Mouse (Mus musculus) left cerebral cortex, adult 18-20 months (tissue): Measurements from ENCODE around the gene Cubn. TPM values are rescaled to one million over a fixed set of nuclear protein-coding genes. Genes with fewer than 3 reads are reported as not detected.

Experiments used
- DNase-seq, 2 experiments: peaks; one replicate each; pipeline ENCODE4 v3.0.0; 2021 to 2022; ENCODE audit warnings: low spot score in 2 of 2, mixed read lengths in 1 of 2
- long read RNA-seq, 2 experiments: library from polyadenylated mRNA; stranded (forward); transcript quantifications; one replicate each; pipeline ENCODE4 v2.0.0; 2021
- total RNA-seq, 2 experiments: library from RNA; stranded (reverse); gene quantifications; 2 replicates each; pipeline ENCODE4 v1.2.3; 2021

The Cubn gene
- under 1 TPM; 0.35 to 0.42 TPM for total RNA-seq
- long read RNA-seq, experiment 1 = 0 reads
- long read RNA-seq, experiment 2 = 0 reads

DNA sequence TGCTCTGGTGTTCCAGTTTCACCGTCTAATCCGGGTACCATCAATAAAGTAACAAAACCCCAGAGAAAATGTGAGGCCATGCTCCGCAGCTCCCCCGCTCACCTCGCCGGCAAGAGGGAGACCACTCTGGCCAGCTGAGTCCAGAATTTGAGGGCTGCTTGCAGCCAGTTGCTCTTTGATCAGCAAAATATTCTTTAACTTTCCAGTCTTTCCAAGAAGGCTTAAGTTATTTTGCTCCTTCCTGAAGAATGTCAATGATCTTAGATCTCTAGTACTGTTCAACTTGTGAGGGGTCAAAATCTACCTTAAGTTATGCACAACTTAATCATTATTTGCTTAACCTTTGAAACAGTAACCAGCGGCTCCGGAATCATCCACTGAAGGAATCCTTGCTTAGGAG lies at the start of gene Cubn:
Gene Cubn (minus strand): TSS at position 80 of the 400 bp plus-strand sequence.
- DNase-seq = no peak

DNA sequence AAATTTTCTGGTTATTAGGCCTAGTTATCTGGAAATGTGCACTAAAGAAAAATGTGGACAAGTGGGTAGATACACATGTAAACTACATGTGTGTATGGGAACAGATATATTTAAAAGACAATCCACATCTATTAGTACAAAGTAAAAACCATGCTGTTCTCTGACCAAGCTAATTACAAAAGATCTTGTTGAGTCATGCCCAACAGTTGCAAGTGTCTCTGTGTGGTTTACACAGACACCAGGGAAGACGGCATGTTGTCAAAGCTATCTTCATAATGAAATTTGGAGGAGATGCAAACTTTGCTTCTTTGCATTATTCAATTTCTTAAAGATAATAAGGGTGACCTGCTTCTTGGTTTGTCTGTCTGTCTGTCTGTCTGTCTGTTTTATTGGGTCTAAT lies 48.2 kb upstream of the Cubn start:
- no peak for DNase-seq

DNA sequence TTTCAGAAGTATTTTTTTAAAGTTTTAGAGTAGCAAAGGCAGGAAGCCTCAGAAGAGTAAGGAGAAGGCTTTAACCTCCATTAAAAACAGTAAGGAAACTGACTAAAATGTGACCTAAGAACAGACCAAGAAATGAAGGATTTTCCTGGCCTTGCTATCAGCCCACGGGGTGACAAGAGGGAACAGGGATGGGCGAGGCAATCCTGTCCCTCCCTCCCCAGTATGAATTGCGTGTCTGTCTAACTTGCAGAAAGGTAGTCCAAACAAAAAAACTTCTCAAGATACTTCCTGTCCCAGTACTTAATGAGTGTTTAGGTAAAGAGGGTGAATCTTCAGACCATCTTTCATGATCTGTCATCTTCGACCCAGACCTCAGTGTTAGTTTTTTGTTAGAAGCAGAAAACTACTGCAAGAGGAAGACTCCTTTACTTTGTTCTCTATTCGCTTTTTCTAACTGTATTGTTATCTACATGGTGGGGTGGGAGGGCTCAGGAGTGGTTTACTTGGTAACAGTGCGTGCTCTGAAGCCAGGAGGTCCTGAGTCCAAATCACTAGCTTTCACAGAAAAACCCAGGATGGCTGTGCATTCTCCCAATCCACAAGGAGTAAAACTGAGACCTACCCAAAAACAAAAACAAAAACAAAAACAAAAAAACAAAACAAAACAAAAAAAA lies 47.2 kb upstream of the Cubn start:
- no peak for DNase-seq

DNA sequence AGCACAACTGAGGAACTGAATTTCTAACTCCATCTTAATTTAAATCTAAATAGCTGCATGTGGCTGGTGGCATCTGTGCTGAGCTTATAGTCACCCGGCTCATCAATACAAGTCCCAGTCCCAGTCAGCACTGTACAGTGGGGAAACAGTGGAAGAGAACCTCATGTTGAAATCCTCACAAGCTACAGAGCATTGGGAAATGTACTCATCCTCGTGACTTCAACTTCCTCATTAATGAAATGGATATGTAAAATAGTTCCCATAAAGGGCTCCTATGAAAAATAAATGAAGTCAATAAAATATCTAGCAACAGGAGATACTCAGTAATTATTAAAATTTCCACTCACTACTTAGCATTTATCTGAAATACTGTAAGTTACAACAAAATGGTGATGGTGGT lies 46.6 kb upstream of the Cubn start:
- DNase-seq = no peak

DNA sequence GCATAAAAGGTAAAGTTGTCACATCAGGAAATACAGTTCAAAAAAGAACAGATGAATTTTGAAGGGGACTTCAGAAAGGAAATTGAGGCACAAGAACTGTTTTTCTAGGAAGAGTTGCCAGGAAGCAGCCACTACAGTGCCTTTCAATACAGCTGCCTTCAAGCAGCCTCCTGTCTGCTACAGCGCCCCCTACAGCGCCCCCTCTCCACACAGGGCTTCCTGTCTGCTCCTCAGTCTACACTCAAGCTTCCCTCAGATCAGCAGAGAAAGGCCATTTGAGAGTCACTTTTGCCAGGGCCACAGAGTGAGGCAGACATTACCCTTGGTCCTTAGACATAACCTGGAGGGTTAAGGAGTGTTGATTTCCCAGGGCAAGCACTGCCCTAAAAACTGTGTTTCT lies 46.1 kb upstream of the Cubn start:
- no peak for DNase-seq

DNA sequence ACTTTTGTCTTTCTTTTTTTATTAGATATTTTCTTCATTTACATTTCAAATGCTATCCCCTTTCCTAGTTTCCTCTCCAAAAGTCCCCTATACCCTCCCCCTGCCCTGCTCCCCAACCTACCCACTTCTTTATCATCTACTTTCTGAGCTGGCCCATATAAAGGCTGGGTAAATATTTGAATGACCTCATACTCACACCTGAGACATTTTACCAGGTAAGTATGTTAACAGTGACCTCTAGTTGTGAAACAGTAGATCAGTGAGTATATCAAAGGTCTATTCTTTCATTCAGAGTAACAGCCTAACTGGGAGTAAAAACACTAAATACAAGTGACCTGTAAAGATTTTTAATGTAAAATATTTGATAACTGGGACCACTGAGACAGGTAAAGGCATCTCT lies 45.1 kb upstream of the Cubn start:
- DNase-seq = no peak

DNA sequence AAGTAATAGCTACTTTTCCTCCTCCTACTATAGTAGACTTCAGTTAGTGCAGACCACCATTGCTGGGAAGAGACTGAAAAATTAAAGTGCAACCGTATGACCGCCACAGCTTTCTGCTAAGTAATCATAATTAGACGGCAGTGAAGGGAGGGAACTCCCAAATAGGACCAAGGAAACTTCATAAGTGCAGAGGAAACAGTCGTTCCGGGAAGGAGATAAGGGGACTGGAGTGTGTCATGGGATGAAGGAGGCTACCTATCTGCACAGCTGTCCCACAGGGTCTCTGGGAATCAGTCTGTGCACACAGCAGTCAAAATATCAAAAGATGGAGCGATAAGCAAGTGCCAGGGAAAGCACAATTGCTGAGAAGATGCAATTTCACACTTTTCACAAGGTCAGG lies 39.0 kb upstream of the Cubn start:
- no peak for DNase-seq

DNA sequence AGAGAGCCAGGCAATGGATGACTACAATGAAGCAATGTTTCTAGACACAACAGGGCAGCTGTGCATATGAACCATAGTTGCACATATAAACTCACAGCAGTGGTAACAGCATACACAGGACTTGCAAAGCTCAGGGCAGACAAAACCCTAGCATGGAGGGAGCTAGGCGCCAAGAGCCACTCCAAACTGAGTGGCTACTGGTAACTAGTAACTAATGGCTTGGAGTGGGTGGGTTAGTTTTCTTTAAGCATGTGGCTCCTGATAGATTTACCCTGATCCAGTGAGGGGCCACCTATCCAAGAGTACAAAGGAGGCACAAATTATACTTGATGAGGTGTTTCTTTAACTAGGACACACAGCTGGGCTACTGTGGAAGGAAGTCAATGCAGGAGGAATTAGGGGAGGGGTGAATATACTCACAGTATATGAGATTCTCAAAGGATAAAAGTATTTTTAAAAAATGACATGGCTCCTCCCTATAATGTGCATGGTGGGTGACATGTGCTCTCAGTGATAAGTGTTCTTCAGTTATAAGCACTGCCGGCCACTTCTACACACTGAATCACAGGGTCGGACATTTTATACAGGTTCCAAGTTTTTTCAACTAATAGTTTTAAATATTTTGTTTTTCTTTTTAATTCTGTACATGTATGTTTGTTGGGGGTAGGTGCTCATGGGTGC lies 37.8 kb upstream of the Cubn start:
- no peak for DNase-seq

DNA sequence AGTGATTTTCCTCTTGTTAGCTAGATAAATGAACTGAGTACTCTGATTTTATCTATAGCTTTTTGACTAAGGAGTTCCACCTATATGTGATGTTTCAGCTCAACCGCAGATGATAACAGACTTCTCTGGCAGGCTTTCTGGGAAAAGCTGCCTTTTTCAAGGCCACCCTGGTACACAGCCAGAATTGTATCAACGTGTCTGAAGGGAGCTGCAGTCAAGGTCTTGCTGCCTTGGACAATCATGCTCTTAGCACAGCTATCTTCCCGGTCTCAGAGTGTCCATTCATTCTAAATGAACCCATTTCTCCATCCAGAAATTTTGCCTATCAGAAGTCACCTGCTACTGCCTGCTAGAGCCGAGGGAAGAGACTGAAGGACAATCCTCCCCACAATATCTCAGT lies 35.9 kb upstream of the Cubn start:
- DNase-seq = no peak

DNA sequence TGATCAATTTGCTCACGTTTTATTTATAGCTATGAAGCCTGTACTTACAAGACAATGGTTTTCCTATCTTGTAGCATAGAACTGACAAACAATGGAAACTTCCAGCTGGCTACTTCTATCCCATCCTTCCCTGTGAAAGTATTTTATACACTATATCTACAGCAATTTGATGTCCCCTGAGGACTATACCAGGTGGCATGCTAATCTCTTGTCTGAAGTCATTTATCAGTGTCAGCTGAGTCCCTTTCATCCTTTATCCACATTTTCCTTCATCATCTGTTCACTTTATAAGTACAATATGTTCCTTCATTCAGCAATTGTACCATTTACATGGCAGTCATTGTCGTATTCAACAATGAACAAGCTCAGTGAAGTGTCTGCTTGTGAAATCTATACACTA lies 35.5 kb upstream of the Cubn start:
- DNase-seq = no peak

DNA sequence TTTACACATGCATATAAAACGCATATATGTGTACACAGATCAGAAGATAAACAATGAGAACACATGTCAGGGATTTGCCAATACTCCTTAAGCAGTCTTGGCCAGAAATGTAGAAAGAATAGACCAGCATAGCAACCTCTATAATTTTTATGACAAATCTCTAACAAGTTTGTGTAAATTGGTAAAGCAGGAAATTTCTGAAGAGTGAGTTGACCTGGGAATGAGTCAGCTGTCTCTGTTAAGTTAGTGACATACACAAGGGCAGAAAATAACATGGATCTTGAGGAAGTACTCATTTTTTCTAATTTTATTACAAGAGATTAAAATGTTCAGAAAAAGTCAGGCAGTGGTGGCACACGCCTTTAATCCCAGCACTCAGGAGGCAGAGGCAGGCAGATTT lies 34.6 kb upstream of the Cubn start:
- no peak for DNase-seq

DNA sequence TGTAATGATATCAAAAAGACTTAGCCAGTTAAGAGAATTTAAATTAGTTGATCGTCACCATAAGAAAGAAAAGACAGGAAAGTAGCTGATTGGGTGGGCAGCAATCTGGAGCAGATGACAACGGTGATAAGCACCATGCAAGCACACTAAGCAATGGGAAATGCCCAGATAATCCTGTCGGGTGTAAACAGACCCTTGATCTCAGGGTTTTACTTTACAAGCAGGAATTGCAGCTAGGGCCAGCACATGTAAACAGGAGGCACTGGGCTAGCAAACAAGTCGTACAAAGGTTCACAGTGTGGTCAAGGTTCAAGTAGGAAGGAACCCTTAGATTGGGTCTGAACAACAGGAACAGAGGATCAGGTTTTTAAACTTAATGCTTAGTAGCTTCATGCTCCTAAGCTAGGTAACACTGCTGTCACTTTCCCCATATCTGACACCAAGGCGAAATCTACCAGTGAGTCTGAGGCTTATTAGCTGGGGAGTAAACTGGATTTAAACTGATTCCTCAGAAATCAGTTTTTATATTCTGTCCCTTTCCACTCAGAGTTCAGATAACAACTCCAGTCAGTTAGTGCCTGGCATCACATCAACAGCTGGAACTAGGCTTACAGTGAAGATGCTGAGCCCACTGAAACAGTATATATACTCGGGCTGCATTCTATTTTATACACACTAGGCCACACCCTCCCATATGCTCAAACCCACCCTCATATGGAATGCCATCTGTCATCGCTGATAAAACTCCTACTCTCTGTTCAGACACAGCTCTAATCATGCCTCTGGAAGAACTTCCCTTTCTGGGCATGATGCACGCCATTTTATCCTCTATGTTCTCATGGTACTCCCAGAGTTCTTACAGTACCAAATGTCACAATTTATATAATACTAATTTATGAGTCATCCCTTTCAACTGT lies 32.2 kb upstream of the Cubn start:
- DNase-seq = peak; percentile 61 to 69

DNA sequence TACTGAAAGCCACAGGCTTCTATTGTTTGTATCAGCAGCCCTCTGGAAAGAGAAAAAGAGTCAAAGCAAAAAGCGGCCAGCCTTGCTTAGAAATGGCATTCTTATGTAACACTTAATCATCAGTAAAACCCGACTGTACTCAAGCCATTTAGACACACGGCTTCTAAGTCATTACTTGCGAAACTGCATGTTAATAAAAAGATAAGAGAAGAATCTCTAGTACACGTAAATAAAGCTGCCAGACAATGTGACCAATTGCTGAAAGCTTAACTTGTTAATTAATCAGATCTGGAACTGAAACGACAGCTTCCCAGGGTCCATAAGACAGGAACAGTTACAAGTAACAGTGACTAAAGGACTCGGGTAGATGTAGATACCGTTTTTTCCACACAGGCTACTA lies 30.5 kb upstream of the Cubn start:
- no peak for DNase-seq

DNA sequence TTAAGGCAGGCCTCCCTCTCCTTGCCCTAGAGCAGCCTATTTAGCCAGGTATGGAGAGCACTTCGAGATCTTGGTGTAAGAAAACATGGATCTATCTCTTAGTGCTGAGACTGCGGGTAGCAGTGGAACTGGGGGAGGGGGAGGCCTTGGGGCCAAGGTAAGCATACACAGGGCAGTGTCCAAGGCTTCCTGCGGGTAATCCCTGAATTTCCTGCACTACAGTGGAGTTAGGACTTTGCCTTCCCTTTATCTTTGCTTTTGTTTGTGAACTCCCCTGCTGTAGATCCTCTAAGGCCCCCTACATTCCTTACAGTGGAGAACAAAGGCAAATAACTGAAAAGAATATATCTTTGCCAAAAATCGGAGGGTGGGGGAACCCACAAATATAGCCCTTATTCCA lies 23.3 kb upstream of the Cubn start:
- DNase-seq = no peak

DNA sequence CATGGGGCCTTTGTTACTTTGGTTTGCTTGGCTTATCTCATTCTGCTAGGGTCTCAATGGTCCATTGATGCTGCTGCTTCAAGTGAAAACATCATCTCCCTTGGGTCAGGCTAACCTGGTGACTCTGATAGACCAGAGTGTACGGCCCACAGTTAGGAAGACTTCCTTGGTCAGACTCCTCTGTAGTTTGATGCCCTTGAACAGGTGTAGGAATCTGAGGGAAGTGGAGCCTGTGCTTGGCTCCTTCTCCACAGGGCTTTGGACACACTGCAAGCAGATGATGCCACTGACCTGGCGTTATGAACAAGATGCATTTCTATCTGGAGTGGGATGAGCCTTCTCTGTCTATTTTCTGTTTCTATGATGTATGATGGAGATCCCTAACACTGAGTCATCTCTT lies 11.1 kb upstream of the Cubn start:
- DNase-seq = no peak

DNA sequence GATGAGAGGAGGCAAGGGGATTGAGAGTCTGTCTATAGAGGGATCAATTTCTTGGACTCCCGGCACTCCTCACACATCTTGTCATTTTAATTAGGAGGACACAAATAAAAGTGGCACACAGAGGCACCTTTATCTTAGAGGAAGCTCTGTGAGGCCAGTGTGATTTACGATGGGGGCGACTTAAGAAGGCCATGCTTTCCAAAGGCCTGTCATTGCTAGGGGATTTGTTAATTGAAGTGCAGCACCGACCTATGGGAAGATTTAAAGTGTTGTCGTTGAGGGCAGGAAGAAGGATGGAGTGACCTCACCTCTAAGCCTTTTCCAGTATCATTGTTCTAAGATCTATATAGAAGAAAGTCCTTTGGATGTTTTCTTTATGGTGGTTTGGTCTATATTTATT lies 9.9 kb upstream of the Cubn start:
- no peak for DNase-seq

DNA sequence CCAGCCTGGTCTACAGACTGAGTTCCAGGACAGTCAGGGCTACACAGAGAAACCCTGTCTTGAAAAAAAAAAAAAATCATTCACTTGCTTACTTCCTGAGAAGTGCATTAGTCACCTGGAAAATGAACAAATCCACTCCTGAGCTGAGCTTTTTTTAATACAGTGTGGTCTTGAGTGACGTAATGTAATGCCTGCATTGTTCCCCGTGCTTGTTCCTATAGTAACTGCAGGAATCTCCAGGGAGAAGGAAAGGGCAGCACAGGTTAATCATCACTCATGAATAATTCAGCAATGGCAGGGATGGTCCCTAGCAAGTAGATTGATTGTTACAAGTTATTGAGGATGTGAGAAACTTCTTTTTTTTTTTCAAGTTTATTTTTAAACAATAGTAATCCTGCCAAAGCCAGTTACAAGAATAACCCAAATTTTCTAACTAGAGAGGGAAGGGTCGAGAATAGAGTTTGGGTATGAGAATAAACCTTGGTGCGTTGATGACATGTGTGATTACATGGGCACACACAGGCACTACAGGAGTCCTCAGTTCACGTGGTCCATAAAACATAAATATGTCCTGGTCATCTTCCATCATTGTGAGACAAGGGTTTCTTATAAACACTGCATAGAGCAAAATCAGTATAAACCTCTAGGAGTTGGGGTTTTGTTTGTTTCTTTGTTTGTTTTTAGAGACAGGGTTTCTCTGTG lies 8.8 kb upstream of the Cubn start:
- no peak for DNase-seq

DNA sequence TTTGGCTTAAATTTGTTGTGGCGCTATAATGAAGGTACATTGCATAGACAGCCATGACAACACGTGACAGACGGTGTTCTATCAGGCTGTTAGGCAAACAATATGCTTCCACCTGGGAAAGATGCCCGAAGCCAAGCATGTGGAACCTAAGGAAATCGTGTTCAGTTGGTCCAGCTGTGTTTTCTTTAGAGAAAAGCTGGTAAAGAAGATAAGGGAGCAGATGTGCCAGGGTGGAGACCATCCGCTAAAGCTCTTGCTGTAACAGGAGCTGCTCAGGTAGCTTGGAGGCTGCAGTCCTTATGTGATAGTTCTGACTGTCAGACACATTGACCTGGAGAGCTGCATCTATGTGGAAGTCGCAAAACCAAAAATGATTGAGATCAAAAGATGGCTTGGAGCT lies 7.6 kb upstream of the Cubn start:
- DNase-seq = no peak

DNA sequence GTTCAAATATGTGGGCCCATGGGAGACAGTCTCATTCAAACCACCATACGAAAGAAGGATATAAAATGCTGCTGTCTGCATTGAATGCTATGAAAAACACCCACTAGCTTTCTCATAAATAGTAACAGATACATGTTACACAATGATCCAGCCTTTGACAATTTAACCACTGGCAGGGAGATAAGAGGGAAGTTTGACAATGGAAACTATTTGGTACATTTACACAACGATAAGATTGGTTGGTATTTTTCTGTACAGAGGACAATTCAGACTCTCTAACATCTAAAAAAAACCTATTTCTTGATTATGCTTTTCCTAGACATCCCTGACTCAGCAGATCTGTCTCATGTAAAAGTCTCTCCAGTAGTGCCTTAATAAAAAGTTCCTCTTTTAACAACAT lies 4.5 kb upstream of the Cubn start:
- DNase-seq = no peak

DNA sequence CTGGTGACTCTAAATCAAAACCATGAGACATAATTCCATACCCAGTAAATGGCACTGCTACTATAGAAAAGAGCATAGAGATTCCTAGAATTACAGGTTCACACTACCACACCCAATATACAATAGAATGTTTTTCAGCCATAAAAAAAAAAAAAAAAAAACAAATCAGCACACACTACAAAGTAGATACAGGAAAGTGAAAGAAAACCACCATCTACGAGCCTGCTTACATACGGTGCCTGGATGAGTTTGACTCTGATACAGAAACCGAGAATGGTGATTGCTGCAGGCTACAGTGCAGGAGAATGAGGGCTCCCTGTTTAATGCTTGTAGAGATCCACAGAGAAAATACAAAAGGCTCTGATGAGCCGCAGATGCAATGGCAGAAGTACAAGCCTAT lies 1.3 kb upstream of the Cubn start:
- DNase-seq = no peak

DNA sequence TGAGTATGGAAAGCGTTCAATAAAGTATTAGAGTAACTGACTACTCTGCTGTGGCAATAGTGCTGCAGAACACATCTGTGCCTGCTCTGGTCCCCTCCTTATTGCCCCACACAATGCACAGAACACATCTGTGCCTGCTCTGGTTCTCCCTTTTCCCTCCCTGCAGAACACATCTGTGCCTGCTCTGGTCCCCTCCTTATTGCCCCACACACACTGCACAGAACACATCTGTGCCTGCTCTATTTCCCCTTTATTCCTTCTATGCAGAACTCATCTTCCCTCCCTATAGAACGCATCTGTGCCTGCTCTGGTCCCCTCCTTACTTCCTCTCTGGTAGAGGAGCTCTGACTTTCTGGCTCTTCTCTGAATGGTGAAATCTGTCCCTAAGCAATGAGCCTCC lies 1.1 kb downstream of the Cubn start:
- no peak for DNase-seq

DNA sequence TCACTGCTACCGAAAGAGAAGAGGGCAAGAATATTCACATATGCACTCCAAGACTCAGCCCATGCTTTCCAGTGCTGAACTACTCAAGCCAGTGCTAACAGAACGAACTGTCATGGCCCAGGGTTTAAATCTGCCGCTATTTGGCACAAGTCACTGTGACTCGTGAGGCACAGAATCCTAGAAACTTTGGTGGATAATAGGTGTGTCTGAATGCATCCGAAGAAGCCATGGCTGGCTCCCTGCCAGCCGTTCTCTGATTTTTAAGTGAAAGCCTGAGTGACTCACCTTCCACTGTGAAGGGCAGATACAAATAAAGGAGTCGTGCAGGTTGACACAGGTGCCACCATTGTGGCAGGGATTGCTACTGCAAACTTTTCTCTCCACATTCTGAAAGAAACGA lies 5.1 kb downstream of the Cubn start:
- no peak for DNase-seq
